Mouse (Mus musculus) liver, embryonic 16.5 days (tissue): ENCODE data around the gene Dennd1b. TPM values are rescaled to one million over a fixed set of nuclear protein-coding genes. Genes with fewer than 3 reads are reported as not detected.
A peak's percentile ranks its signal among the peaks of the same experiment; 100 is the strongest.

Experiments used
- ATAC-seq: fragments of 200-750 bp; cut with Nextera tagmentation; 2 replicates; pipeline ENCODE4 v1.8.0; 2017; ENCODE audit warnings: low read depth, mild to moderate bottlenecking, moderate number of reproducible peaks, moderate library complexity
- H3K27ac ChIP-seq: fragments of 300-500 bp; sonication (generic); 2 replicates; pipeline ENCODE4 v1.5.1; 2014; ENCODE audit warnings: mild to moderate bottlenecking, low read length
- H3K27me3 ChIP-seq: fragments of 300-500 bp; sonication (generic); 2 replicates; pipeline ENCODE4 v1.6.1; 2014; ENCODE audit warnings: low read depth, low read length, mixed read lengths; ENCODE audit not compliant: control insufficient read depth, insufficient read depth
- H3K36me3 ChIP-seq: fragments of 300-500 bp; sonication (generic); 2 replicates; pipeline ENCODE4 v1.6.1; 2014; ENCODE audit warnings: mild to moderate bottlenecking; ENCODE audit not compliant: control insufficient read depth, insufficient read depth
- H3K4me1 ChIP-seq: fragments of 300-500 bp; sonication (generic); 2 replicates; pipeline ENCODE4 v1.6.1; 2014; ENCODE audit warnings: low read depth, low read length, mixed read lengths; ENCODE audit not compliant: control insufficient read depth
- H3K4me2 ChIP-seq: fragments of 300-500 bp; sonication (generic); 2 replicates; pipeline ENCODE4 v1.6.1; 2014; ENCODE audit warnings: low read depth, low read length, mixed read lengths
- H3K4me3 ChIP-seq: fragments of 300-500 bp; sonication (generic); 2 replicates; pipeline ENCODE4 v1.5.1; 2014; ENCODE audit warnings: low read depth, mild to moderate bottlenecking, low read length
- H3K9ac ChIP-seq: fragments of 300-500 bp; sonication (generic); 2 replicates; pipeline ENCODE4 v1.6.1; 2014; ENCODE audit warnings: low read depth, low read length
- H3K9me3 ChIP-seq: fragments of 300-500 bp; sonication (generic); replicated peaks from 2 replicates; pipeline ENCODE4 v1.6.1; 2016; ENCODE audit warnings: low read length; ENCODE audit not compliant: control insufficient read depth
- WGBS: fragments of 180-500 bp; shearing (Covaris S2); extraction: QIAGEN DNeasy Blood & Tissue Kit; methylation state at CpG from one replicate; pipeline ENCODE4 v1.1.7; 2014; ENCODE audit not compliant: insufficient replicate concordance; 5-methylcytosine and 5-hydroxymethylcytosine counted together
- polyA plus RNA-seq: library from polyadenylated mRNA; unstranded; fragments of >200 nt; fragmentation: Nextera tagmentation; extraction: Ambion mirVana; gene quantifications from 2 replicates; pipeline ENCODE4 v1.2.1, GENCODE M21; 2015

Gene Dennd1b
- polyA plus RNA-seq = 1.8 and 3.1 TPM in 2 replicates

- Histone ChIP-seq H3K4me2 (peak within 1 kb of the TSS; percentile 52), H3K9ac (peak within 1 kb of the TSS; percentile 79), H3K27me3 (no peaks in the 10 kb centered on the region), H3K4me3 (peak within 1 kb of the TSS; percentile 78), H3K27ac (peak within 1 kb of the TSS; percentile 82), H3K9me3 (no peaks in the 10 kb centered on the region), H3K4me1 (peaks cover 14% of the 10 kb centered on the region), H3K36me3 (no peaks in the 10 kb centered on the region; the same call in 1 of the 2 replicates)
- ATAC-seq = peak; percentile 73
- WGBS = under 1% methylated on average over 44 of the region's 69 CpGs
These were observed at the start of gene Dennd1b for GRCm38 (mm10) chr1:138963161-138963867. Dennd1b (plus strand) TSS chr1:138963435.

GRCm38 (mm10) chr1:138915596-138915995, 47.6 kb upstream of the Dennd1b start:
- WGBS = 75% methylated on average over 3 of the region's 3 CpGs

GRCm38 (mm10) chr1:138919601-138920000, 43.6 kb upstream of the Dennd1b start:
- Histone ChIP-seq H3K4me3 (no peak overlapping the region), H3K27ac (no peak overlapping the region), H3K4me2 (no peak overlapping the region), H3K9ac (no peak overlapping the region), H3K9me3 (no peaks in the 10 kb centered on the region), H3K27me3 (no peaks in the 10 kb centered on the region), H3K36me3 (no peaks in the 10 kb centered on the region), H3K4me1 (no peaks in the 10 kb centered on the region)
- 67% methylated on average over 5 of the region's 5 CpGs for WGBS
- no peak for ATAC-seq

More at GRCm38 (mm10) chr1:138915596-138915995, 47.6 kb upstream of the Dennd1b start:
- no peak overlapping the region for H3K9ac ChIP-seq
- no peak for ATAC-seq
- no peaks in the 10 kb centered on the region for H3K36me3 ChIP-seq
- H3K4me2 ChIP-seq = no peak overlapping the region
- H3K9me3 ChIP-seq = no peaks in the 10 kb centered on the region
- H3K4me3 ChIP-seq = no peak overlapping the region
- no peaks in the 10 kb centered on the region for H3K4me1 ChIP-seq
- H3K27me3 ChIP-seq = no peaks in the 10 kb centered on the region
- no peak overlapping the region for H3K27ac ChIP-seq

- Histone ChIP-seq H3K27me3 (no peaks in the 10 kb centered on the region), H3K9me3 (no peaks in the 10 kb centered on the region), H3K4me3 (no peak overlapping the region), H3K9ac (no peak overlapping the region), H3K4me2 (no peak overlapping the region), H3K27ac (no peak overlapping the region), H3K36me3 (no peaks in the 10 kb centered on the region), H3K4me1 (no peaks in the 10 kb centered on the region)
- peak; percentile 61; the same call in 1 of the 2 replicates for ATAC-seq
- 23% methylated on average over 3 of the region's 3 CpGs for WGBS
These were observed 43.2 kb upstream of the Dennd1b start for GRCm38 (mm10) chr1:138920082-138920481.

GRCm38 (mm10) chr1:138920799-138921198, 42.4 kb upstream of the Dennd1b start:
- Histone ChIP-seq H3K27me3 (no peaks in the 10 kb centered on the region), H3K9ac (no peak overlapping the region), H3K4me1 (no peaks in the 10 kb centered on the region), H3K27ac (no peak overlapping the region), H3K4me2 (no peak overlapping the region), H3K36me3 (no peaks in the 10 kb centered on the region), H3K9me3 (no peaks in the 10 kb centered on the region), H3K4me3 (no peak overlapping the region)
- no peak for ATAC-seq
- WGBS = 40% methylated on average over 1 of the region's 1 CpGs

- Histone ChIP-seq H3K4me2 (no peak overlapping the region), H3K4me3 (no peak overlapping the region), H3K9ac (no peak overlapping the region), H3K27ac (no peak overlapping the region), H3K27me3 (no peaks in the 10 kb centered on the region), H3K9me3 (no peaks in the 10 kb centered on the region), H3K4me1 (no peaks in the 10 kb centered on the region), H3K36me3 (no peaks in the 10 kb centered on the region)
- 66% methylated on average over 6 of the region's 6 CpGs for WGBS
- ATAC-seq = 0 out of 2 replicates have a peak, but pooled peaks have one; percentile 20
These were observed 40.3 kb upstream of the Dennd1b start for GRCm38 (mm10) chr1:138922886-138923285.

GRCm38 (mm10) chr1:138924282-138924681, 39.0 kb upstream of the Dennd1b start:
- Histone ChIP-seq H3K27me3 (no peaks in the 10 kb centered on the region), H3K4me2 (no peak overlapping the region), H3K36me3 (no peaks in the 10 kb centered on the region), H3K4me1 (no peaks in the 10 kb centered on the region), H3K27ac (no peak overlapping the region), H3K4me3 (no peak overlapping the region), H3K9ac (no peak overlapping the region), H3K9me3 (no peaks in the 10 kb centered on the region)
- ATAC-seq = peak; percentile 67
- WGBS = 47% methylated on average over 2 of the region's 2 CpGs

GRCm38 (mm10) chr1:138928671-138929483, 34.4 kb upstream of the Dennd1b start:
- Histone ChIP-seq H3K4me2 (no peak overlapping the region), H3K27me3 (no peaks in the 10 kb centered on the region), H3K4me3 (no peak overlapping the region), H3K36me3 (no peaks in the 10 kb centered on the region), H3K27ac (peak overlapping the region; percentile 66), H3K4me1 (no peaks in the 10 kb centered on the region), H3K9me3 (no peaks in the 10 kb centered on the region), H3K9ac (no peak overlapping the region)
- WGBS = 50% methylated on average over 11 of the region's 11 CpGs
- peak; percentile 80 for ATAC-seq

- H3K36me3 ChIP-seq = no peaks in the 10 kb centered on the region
- 49% methylated on average over 3 of the region's 3 CpGs for WGBS
These were observed 33.2 kb upstream of the Dennd1b start for GRCm38 (mm10) chr1:138929985-138930384.

More at GRCm38 (mm10) chr1:138929985-138930384, 33.2 kb upstream of the Dennd1b start:
- Histone ChIP-seq H3K27ac (no peak overlapping the region), H3K4me1 (no peaks in the 10 kb centered on the region), H3K27me3 (no peaks in the 10 kb centered on the region), H3K4me3 (no peak overlapping the region), H3K9ac (no peak overlapping the region), H3K9me3 (no peaks in the 10 kb centered on the region), H3K4me2 (no peak overlapping the region)
- ATAC-seq = no peak
